Mouse (Mus musculus): ENCODE data around the gene Gm28048. TPM values are rescaled to one million over a fixed set of nuclear protein-coding genes. Genes with fewer than 3 reads are reported as not detected.
A peak's percentile ranks its signal among the peaks of the same experiment; 100 is the strongest.

Gm28048 gene
- polyA plus RNA-seq, 1 experiment from 2014 or later = 24.7 TPM

DNA sequence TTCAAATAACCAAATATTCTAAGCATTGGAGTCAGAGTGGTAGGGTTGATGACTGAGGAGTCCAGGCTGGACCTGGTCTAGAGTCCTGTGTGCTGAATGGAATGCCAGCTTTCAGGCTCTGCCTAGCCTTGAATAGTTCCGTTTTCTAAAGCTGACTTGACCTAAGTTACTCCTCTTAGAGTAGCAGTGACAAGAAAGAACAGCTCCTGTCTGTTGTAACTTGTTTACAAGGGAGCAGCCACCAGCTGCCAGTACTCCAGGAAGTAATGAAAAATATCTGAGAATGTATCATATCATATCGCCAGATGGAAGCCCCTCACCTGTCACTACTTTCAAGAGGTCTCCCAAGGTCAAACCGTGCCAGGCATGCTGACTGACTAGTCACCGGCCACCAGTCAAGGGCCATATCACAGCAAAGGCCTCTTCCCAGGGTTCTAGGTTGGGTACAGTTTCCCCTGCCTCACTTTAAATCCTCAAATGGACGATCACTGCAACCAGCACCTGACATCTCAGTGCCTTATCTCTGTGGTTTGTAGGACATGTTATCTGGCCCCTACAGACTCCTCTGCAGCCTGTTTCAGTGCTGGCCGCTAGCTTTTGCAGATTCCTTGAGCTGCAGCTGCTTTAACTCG lies 172.3 kb downstream of the Gm28048 start:
- Histone ChIP-seq H3K9ac (replicated peaks; ENCODE audit: low read length) (no peak overlapping the region), H3K4me3 (ENCODE audit: low read length) (no peak overlapping the region), H3K4me1 (ENCODE audit: insufficient read depth, low read length) (no peaks in the 10 kb centered on the region), H3K4me2 (replicated peaks; ENCODE audit: low read depth, low read length) (no peak overlapping the region), H3K27ac (ENCODE audit: low read length) (no peak overlapping the region), H3K9me3 (ENCODE audit: low read length) (no peaks in the 10 kb centered on the region), H3K36me3 (ENCODE audit: insufficient read depth, low read length) (no peaks in the 10 kb centered on the region), H3K27me3 (ENCODE audit: insufficient read depth, low read length) (no peaks in the 10 kb centered on the region)
- 77% methylated on average over 7 of the region's 7 CpGs for WGBS
- ATAC-seq (ENCODE audit: low FRiP score, low TSS enrichment) = no peak

DNA sequence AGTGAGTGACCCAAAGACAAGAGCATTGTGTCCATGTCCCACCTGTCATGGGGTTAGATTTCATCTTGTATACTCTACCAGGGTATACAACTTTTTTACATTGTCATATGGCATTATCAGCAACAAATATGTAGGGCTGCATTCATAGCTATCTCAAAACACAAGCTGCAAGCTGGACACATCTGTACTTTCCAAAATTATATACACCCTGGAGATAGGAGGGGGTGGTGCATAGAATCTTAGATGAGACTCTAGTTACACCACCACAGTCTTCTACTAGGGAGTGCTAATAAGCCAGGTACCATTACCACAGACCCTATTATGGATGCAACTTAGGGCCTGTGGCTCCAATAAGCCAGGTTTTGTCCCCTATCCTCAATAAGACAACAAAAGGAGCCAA lies 173.8 kb downstream of the Gm28048 start:
- Histone ChIP-seq H3K9ac (replicated peaks; ENCODE audit: low read length) (no peak overlapping the region), H3K36me3 (ENCODE audit: insufficient read depth, low read length) (no peaks in the 10 kb centered on the region), H3K4me3 (ENCODE audit: low read length) (no peak overlapping the region), H3K27me3 (ENCODE audit: insufficient read depth, low read length) (no peaks in the 10 kb centered on the region), H3K27ac (ENCODE audit: low read length) (no peak overlapping the region), H3K4me1 (ENCODE audit: insufficient read depth, low read length) (no peaks in the 10 kb centered on the region), H3K4me2 (replicated peaks; ENCODE audit: low read depth, low read length) (no peak overlapping the region), H3K9me3 (ENCODE audit: low read length) (no peaks in the 10 kb centered on the region)
- no peak for ATAC-seq (ENCODE audit: low FRiP score, low TSS enrichment)

DNA sequence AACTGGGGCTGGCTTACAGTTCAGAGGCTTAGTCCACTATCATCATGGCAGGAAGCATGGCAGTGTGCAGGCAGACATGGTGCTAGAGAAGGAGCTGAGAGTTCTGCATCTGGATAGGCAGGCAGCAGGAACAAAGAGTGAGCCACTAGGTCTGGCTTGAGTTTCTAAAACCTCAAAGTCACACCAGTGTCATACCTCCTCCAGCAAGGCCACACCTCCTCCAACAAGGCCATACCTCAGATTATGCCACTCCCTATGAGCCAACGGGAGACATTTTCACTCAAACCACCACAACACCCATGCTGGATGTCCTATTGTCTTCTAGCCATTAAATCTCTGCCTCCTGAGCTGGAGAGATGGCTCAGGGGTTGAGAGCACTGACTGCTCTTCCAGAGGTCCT lies 176.7 kb downstream of the Gm28048 start:
- H3K27me3 ChIP-seq (ENCODE audit: insufficient read depth, low read length) = no peaks in the 10 kb centered on the region
- no peaks in the 10 kb centered on the region for H3K9me3 ChIP-seq (ENCODE audit: low read length)
- H3K4me2 ChIP-seq (replicated peaks; ENCODE audit: low read depth, low read length) = no peak overlapping the region
- H3K4me1 ChIP-seq (ENCODE audit: insufficient read depth, low read length) = peaks cover 4% of the 10 kb centered on the region
- H3K36me3 ChIP-seq (ENCODE audit: insufficient read depth, low read length) = no peaks in the 10 kb centered on the region
- H3K27ac ChIP-seq (ENCODE audit: low read length) = no peak overlapping the region
- no peak overlapping the region for H3K4me3 ChIP-seq (ENCODE audit: low read length)
- WGBS = 71% methylated on average over 1 of the region's 1 CpGs
- ATAC-seq (ENCODE audit: low FRiP score, low TSS enrichment) = no peak
- no peak overlapping the region for H3K9ac ChIP-seq (replicated peaks; ENCODE audit: low read length)

DNA sequence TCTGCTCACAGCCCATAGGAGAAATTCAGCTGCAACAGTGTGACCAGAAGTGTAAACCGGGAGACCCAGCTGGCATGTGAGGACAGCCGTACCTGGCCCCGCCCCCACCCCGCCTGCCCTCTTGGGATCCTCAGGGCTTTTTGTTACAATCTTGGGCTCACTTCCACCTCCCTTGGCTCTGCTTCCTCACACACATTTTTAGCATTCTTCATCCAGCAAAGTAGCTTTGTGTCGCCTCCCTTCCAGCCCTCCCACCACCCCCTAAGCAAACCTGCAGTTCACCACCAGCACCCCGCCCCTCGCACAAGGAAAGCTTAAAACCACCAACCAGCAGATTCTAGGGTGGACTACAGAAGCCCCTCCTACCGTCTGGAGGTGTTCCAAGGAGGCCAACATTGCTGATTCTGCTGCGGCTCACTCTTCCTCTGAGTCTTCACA lies 181.9 kb downstream of the Gm28048 start:
- H3K27me3 ChIP-seq (ENCODE audit: insufficient read depth, low read length) = no peaks in the 10 kb centered on the region
- ATAC-seq (ENCODE audit: low FRiP score, low TSS enrichment) = peak; percentile 86
- H3K9ac ChIP-seq (replicated peaks; ENCODE audit: low read length) = no peak overlapping the region
- H3K27ac ChIP-seq (ENCODE audit: low read length) = peak overlapping the region; percentile 76
- H3K4me3 ChIP-seq (ENCODE audit: low read length) = 0 out of 2 replicates have a peak overlapping the region, but pooled peaks have one; percentile 8
- H3K4me2 ChIP-seq (replicated peaks; ENCODE audit: low read depth, low read length) = peak overlapping the region; percentile 37
- H3K36me3 ChIP-seq (ENCODE audit: insufficient read depth, low read length) = no peaks in the 10 kb centered on the region
- H3K9me3 ChIP-seq (ENCODE audit: low read length) = no peaks in the 10 kb centered on the region
- WGBS = 17% methylated on average over 9 of the region's 9 CpGs
- peaks cover 11% of the 10 kb centered on the region for H3K4me1 ChIP-seq (ENCODE audit: insufficient read depth, low read length)

DNA sequence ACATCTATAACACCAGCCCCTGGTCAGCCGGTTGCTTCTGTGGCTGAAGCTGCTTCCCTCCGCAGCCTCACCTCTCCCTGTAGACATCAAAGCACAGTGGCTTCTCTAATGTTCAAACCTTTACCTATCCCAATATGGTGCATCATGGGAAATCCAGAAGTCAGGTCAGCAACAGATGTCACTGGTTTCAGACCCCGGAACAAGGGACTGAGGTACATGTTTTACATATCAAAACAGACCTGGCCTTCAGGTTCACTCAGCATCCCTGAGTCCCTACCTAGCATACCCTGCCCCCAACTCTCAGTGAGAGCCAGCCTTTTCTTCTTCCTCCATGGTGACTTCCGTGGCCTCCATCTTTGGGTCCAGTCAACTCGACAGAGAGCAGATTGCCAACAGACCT lies 183.0 kb downstream of the Gm28048 start:
- H3K36me3 ChIP-seq (ENCODE audit: insufficient read depth, low read length) = no peaks in the 10 kb centered on the region
- peaks cover 11% of the 10 kb centered on the region for H3K4me1 ChIP-seq (ENCODE audit: insufficient read depth, low read length)
- 71% methylated on average over 5 of the region's 5 CpGs for WGBS
- no peak for ATAC-seq (ENCODE audit: low FRiP score, low TSS enrichment)
- no peak overlapping the region for H3K4me3 ChIP-seq (ENCODE audit: low read length)
- no peak overlapping the region for H3K27ac ChIP-seq (ENCODE audit: low read length)
- H3K27me3 ChIP-seq (ENCODE audit: insufficient read depth, low read length) = no peaks in the 10 kb centered on the region
- H3K9me3 ChIP-seq (ENCODE audit: low read length) = no peaks in the 10 kb centered on the region
- H3K9ac ChIP-seq (replicated peaks; ENCODE audit: low read length) = no peak overlapping the region
- H3K4me2 ChIP-seq (replicated peaks; ENCODE audit: low read depth, low read length) = no peak overlapping the region

DNA sequence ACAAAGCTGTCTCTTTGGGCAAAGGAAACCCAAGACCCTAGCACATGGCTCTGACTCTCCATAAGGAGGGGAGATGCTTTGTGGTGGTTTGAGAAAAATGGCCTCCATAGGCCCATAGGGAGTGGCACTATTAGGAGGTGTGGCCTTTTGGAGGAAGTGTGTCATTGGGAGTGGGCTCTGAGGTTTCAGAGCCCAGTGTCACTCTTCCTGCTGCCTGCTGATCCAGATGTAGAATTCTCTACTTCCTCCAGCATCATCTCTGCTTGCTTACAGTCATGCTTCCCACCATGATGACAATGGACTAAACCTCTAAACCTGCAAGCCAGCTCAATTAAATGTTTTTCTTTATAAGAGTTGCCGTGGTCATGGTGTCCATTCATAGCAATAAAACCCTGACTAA lies 187.2 kb downstream of the Gm28048 start:
- no peak overlapping the region for H3K4me2 ChIP-seq (replicated peaks; ENCODE audit: low read depth, low read length)
- no peak overlapping the region for H3K9ac ChIP-seq (replicated peaks; ENCODE audit: low read length)
- H3K36me3 ChIP-seq (ENCODE audit: insufficient read depth, low read length) = no peaks in the 10 kb centered on the region
- H3K4me1 ChIP-seq (ENCODE audit: insufficient read depth, low read length) = peaks cover 2% of the 10 kb centered on the region
- 91% methylated on average over 1 of the region's 1 CpGs for WGBS
- no peaks in the 10 kb centered on the region for H3K9me3 ChIP-seq (ENCODE audit: low read length)
- ATAC-seq (ENCODE audit: low FRiP score, low TSS enrichment) = no peak
- no peaks in the 10 kb centered on the region for H3K27me3 ChIP-seq (ENCODE audit: insufficient read depth, low read length)
- no peak overlapping the region for H3K27ac ChIP-seq (ENCODE audit: low read length)
- H3K4me3 ChIP-seq (ENCODE audit: low read length) = no peak overlapping the region

DNA sequence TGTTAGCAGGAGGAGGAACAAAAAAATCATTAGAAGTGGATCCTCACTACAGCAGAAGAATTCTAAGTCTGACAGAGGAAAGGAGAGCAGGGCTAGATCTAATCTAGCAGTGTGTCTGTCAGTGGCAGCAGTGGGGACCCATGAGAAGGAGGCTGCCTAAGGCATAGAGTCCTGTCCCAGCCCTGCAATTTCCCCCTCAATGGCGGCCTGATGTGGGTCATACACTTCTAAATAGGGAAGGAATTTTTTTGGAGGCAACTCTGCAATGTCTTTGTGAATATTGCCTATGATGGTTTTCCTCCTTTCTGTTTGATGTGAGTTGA lies 188.0 kb downstream of the Gm28048 start:
- Histone ChIP-seq H3K9me3 (ENCODE audit: low read length) (no peaks in the 10 kb centered on the region), H3K27me3 (ENCODE audit: insufficient read depth, low read length) (no peaks in the 10 kb centered on the region), H3K4me2 (replicated peaks; ENCODE audit: low read depth, low read length) (no peak overlapping the region), H3K9ac (replicated peaks; ENCODE audit: low read length) (no peak overlapping the region), H3K4me1 (ENCODE audit: insufficient read depth, low read length) (no peaks in the 10 kb centered on the region), H3K36me3 (ENCODE audit: insufficient read depth, low read length) (no peaks in the 10 kb centered on the region), H3K27ac (ENCODE audit: low read length) (no peak overlapping the region), H3K4me3 (ENCODE audit: low read length) (no peak overlapping the region)
- WGBS = 80% methylated on average over 1 of the region's 1 CpGs
- no peak for ATAC-seq (ENCODE audit: low FRiP score, low TSS enrichment)

DNA sequence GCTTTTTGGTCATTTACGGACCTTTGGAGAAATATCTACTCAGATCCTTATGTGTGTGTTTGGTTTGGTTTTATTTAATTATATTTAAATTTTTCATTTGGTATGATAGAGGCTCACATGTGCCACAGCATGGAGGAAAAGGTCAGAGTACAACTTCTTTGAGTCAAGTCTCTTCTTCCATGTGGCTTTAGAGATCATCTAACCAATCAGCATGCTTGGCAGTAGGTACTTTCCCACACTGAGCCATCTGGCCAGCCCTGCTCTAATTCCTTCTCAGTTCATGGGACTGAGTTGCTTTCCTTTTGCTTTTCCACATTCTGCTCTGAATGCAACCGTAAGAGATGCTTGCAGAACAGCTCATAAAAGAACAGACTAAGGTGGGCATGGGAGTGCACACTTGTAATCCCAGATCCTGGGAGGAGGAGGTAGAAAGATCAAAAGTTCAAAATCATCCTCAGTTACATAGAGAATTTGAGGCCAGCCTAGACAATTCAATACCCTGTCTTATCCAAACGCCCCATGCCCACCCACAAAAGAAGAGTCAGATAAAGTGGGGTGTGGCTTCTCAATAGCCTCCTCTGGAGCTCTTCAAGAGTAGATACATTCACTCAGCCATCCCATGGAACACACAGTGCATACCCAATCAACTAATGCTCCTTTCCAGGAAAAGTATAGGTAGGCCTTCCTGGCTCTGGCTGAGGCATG lies 188.6 kb downstream of the Gm28048 start:
- no peak for ATAC-seq (ENCODE audit: low FRiP score, low TSS enrichment)
- 81% methylated on average over 3 of the region's 3 CpGs for WGBS
- no peak overlapping the region for H3K27ac ChIP-seq (ENCODE audit: low read length)

DNA sequence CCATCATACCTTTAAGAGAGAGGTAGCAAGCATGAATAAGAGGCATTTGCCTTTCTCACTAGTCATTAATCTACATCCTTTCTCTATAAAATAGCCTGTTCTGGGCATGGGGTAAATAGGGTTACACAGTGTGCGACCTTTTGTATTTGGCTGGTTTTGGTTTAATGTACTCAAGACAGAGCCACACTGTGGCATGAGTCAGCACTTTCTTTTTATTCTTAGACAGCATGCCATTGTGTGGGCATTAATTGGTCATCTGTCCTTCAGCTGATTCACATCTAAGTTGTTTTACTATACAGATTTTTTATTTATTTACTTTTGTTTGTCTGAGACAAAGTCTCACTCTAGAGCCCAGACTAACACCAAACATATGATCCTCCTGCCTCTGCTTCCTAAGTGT lies 189.7 kb downstream of the Gm28048 start:
- 90% methylated on average over 1 of the region's 1 CpGs for WGBS
- H3K27ac ChIP-seq (ENCODE audit: low read length) = no peak overlapping the region
- H3K4me3 ChIP-seq (ENCODE audit: low read length) = no peak overlapping the region
- H3K36me3 ChIP-seq (ENCODE audit: insufficient read depth, low read length) = no peaks in the 10 kb centered on the region
- no peaks in the 10 kb centered on the region for H3K9me3 ChIP-seq (ENCODE audit: low read length)
- H3K4me2 ChIP-seq (replicated peaks; ENCODE audit: low read depth, low read length) = no peak overlapping the region
- H3K27me3 ChIP-seq (ENCODE audit: insufficient read depth, low read length) = no peaks in the 10 kb centered on the region
- ATAC-seq (ENCODE audit: low FRiP score, low TSS enrichment) = no peak
- H3K4me1 ChIP-seq (ENCODE audit: insufficient read depth, low read length) = no peaks in the 10 kb centered on the region
- no peak overlapping the region for H3K9ac ChIP-seq (replicated peaks; ENCODE audit: low read length)

More for the DNA sequence above, 188.6 kb downstream of the Gm28048 start:
- no peaks in the 10 kb centered on the region for H3K36me3 ChIP-seq (ENCODE audit: insufficient read depth, low read length)
- H3K4me3 ChIP-seq (ENCODE audit: low read length) = no peak overlapping the region
- H3K9ac ChIP-seq (replicated peaks; ENCODE audit: low read length) = no peak overlapping the region
- H3K4me1 ChIP-seq (ENCODE audit: insufficient read depth, low read length) = no peaks in the 10 kb centered on the region
- no peaks in the 10 kb centered on the region for H3K9me3 ChIP-seq (ENCODE audit: low read length)
- H3K27me3 ChIP-seq (ENCODE audit: insufficient read depth, low read length) = no peaks in the 10 kb centered on the region
- no peak overlapping the region for H3K4me2 ChIP-seq (replicated peaks; ENCODE audit: low read depth, low read length)

DNA sequence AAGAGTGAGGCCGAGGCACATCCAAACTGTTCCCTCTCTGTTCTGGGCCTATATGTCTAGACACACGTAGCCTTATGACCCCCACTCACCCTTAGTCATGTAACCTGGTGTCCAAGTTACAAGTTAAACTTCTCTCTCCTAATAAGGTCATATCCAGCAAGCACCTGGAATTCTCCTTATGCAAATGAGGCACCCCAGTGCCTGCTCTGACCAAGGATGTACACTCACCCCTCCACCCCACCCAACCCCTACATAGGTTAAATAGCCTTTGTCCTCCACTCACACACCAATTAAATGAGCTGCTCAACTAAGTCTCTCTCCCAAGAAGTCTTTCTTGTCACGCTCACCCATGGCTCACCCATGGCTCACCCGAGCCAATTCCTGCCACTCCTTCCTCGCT lies 190.2 kb downstream of the Gm28048 start:
- 84% methylated on average over 5 of the region's 5 CpGs for WGBS
- no peaks in the 10 kb centered on the region for H3K36me3 ChIP-seq (ENCODE audit: insufficient read depth, low read length)
- no peak overlapping the region for H3K4me3 ChIP-seq (ENCODE audit: low read length)
- H3K9me3 ChIP-seq (ENCODE audit: low read length) = no peaks in the 10 kb centered on the region
- H3K27me3 ChIP-seq (ENCODE audit: insufficient read depth, low read length) = no peaks in the 10 kb centered on the region
- no peak overlapping the region for H3K27ac ChIP-seq (ENCODE audit: low read length)
- H3K4me1 ChIP-seq (ENCODE audit: insufficient read depth, low read length) = no peaks in the 10 kb centered on the region
- ATAC-seq (ENCODE audit: low FRiP score, low TSS enrichment) = peak; percentile 39; the same call in 1 of the 2 replicates
- no peak overlapping the region for H3K4me2 ChIP-seq (replicated peaks; ENCODE audit: low read depth, low read length)
- no peak overlapping the region for H3K9ac ChIP-seq (replicated peaks; ENCODE audit: low read length)
